Mouse (Mus musculus): ENCODE measurements at regions not wholly inside any gene's neighbourhood (a gene's known extent, or its start where the extent isn't known, plus 50 kb on each side); places are given as distances from the start of the nearest gene placed in this dataset.
"Not testable (repeated sequence)": the region's sequence is repeated elsewhere in the genome, so short reads cannot be mapped to it uniquely, and the experiment has no call there.

GRCm38 (mm10) chrX:17818325-17818724 is 246.2 kb upstream of the Fundc1 start:
- Histone ChIP-seq H3K9me3 (replicated peaks) (no peaks in the 10 kb centered on the region), H3K9ac (no peak overlapping the region), H3K4me2 (no peak overlapping the region), H3K36me3 (ENCODE audit: poor library complexity, severe bottlenecking) (no peaks in the 10 kb centered on the region), H3K4me1 (no peaks in the 10 kb centered on the region), H3K4me3 (no peak overlapping the region), H3K27ac (no peak overlapping the region), H3K27me3 (no peaks in the 10 kb centered on the region)
- no peak for ATAC-seq
- WGBS, result 14% methylated on average over 3 of the region's 3 CpGs

GRCm38 (mm10) chrX:17817651-17818050 is 245.5 kb upstream of the Fundc1 start:
- no peaks in the 10 kb centered on the region for H3K9me3 ChIP-seq (replicated peaks)
- no peak overlapping the region for H3K27ac ChIP-seq
- no peak overlapping the region for H3K9ac ChIP-seq
- no peak for ATAC-seq
- no peak overlapping the region for H3K4me3 ChIP-seq
- no peaks in the 10 kb centered on the region for H3K4me1 ChIP-seq
- no peaks in the 10 kb centered on the region for H3K36me3 ChIP-seq (ENCODE audit: poor library complexity, severe bottlenecking)
- H3K27me3 ChIP-seq, result no peaks in the 10 kb centered on the region
- WGBS, result 70% methylated on average over 3 of the region's 3 CpGs
- no peak overlapping the region for H3K4me2 ChIP-seq

GRCm38 (mm10) chrX:17788048-17788447 is 215.9 kb upstream of the Fundc1 start:
- H3K4me1 ChIP-seq; H3K27ac ChIP-seq; H3K27me3 ChIP-seq; H3K9me3 ChIP-seq (replicated peaks); H3K36me3 ChIP-seq (ENCODE audit: poor library complexity, severe bottlenecking); H3K4me3 ChIP-seq; H3K4me2 ChIP-seq; H3K9ac ChIP-seq; ATAC-seq: not testable (repeated sequence)
- WGBS, result 100% methylated on average over 2 of the region's 6 CpGs

GRCm38 (mm10) chrX:17775886-17776285 is 203.8 kb upstream of the Fundc1 start:
- 0 out of 2 replicates have a peak, but pooled peaks cover 4% of the 10 kb centered on the region for H3K9me3 ChIP-seq (replicated peaks)
- H3K4me3 ChIP-seq, result no peak overlapping the region
- H3K4me2 ChIP-seq, result no peak overlapping the region
- H3K27ac ChIP-seq, result no peak overlapping the region
- H3K4me1 ChIP-seq, result no peaks in the 10 kb centered on the region
- no peaks in the 10 kb centered on the region for H3K36me3 ChIP-seq (ENCODE audit: poor library complexity, severe bottlenecking)
- 96% methylated on average over 1 of the region's 1 CpGs for WGBS
- H3K9ac ChIP-seq, result no peak overlapping the region
- H3K27me3 ChIP-seq, result no peaks in the 10 kb centered on the region
- ATAC-seq, result no peak

GRCm38 (mm10) chrX:17752823-17753222 is 180.7 kb upstream of the Fundc1 start:
- H3K9ac ChIP-seq, result no peak overlapping the region
- no peaks in the 10 kb centered on the region for H3K9me3 ChIP-seq (replicated peaks)
- H3K27me3 ChIP-seq, result no peaks in the 10 kb centered on the region
- WGBS, result 30% methylated on average over 2 of the region's 2 CpGs
- H3K4me2 ChIP-seq, result no peak overlapping the region
- H3K4me3 ChIP-seq, result no peak overlapping the region
- no peaks in the 10 kb centered on the region for H3K4me1 ChIP-seq
- no peak overlapping the region for H3K27ac ChIP-seq
- ATAC-seq, result no peak
- no peaks in the 10 kb centered on the region for H3K36me3 ChIP-seq (ENCODE audit: poor library complexity, severe bottlenecking)

GRCm38 (mm10) chrX:17751466-17751865 is 179.3 kb upstream of the Fundc1 start:
- no peak for ATAC-seq
- Histone ChIP-seq H3K9me3 (replicated peaks) (no peaks in the 10 kb centered on the region), H3K4me2 (no peak overlapping the region), H3K4me1 (no peaks in the 10 kb centered on the region), H3K27me3 (no peaks in the 10 kb centered on the region), H3K9ac (no peak overlapping the region), H3K36me3 (ENCODE audit: poor library complexity, severe bottlenecking) (no peaks in the 10 kb centered on the region), H3K27ac (no peak overlapping the region), H3K4me3 (no peak overlapping the region)
- WGBS, result 63% methylated on average over 5 of the region's 5 CpGs

- Histone ChIP-seq H3K9ac (no peak overlapping the region), H3K9me3 (replicated peaks) (no peaks in the 10 kb centered on the region), H3K4me1 (0 out of 2 replicates have a peak, but pooled peaks cover 4% of the 10 kb centered on the region), H3K27ac (no peak overlapping the region), H3K27me3 (no peaks in the 10 kb centered on the region), H3K4me3 (no peak overlapping the region), H3K36me3 (ENCODE audit: poor library complexity, severe bottlenecking) (no peaks in the 10 kb centered on the region), H3K4me2 (no peak overlapping the region)
- 74% methylated on average over 4 of the region's 4 CpGs for WGBS
- no peak for ATAC-seq
Observed at GRCm38 (mm10) chrX:17730233-17730632, 158.1 kb upstream of the Fundc1 start.

GRCm38 (mm10) chrX:17725780-17726220 is 153.7 kb upstream of the Fundc1 start:
- Histone ChIP-seq H3K4me2 (no peak overlapping the region), H3K9me3 (replicated peaks) (no peaks in the 10 kb centered on the region), H3K36me3 (ENCODE audit: poor library complexity, severe bottlenecking) (no peaks in the 10 kb centered on the region), H3K9ac (no peak overlapping the region), H3K4me3 (no peak overlapping the region), H3K27ac (no peak overlapping the region), H3K27me3 (no peaks in the 10 kb centered on the region), H3K4me1 (0 out of 2 replicates have a peak, but pooled peaks cover 4% of the 10 kb centered on the region)
- 67% methylated on average over 5 of the region's 5 CpGs for WGBS
- 0 out of 2 replicates have a peak, but pooled peaks have one; percentile 21 for ATAC-seq

- no peak overlapping the region for H3K27ac ChIP-seq
- H3K4me2 ChIP-seq, result no peak overlapping the region
- WGBS, result 24% methylated on average over 7 of the region's 7 CpGs
- no peaks in the 10 kb centered on the region for H3K36me3 ChIP-seq (ENCODE audit: poor library complexity, severe bottlenecking)
- H3K9ac ChIP-seq, result no peak overlapping the region
- H3K4me1 ChIP-seq, result 0 out of 2 replicates have a peak, but pooled peaks cover 4% of the 10 kb centered on the region
- no peak overlapping the region for H3K4me3 ChIP-seq
- no peaks in the 10 kb centered on the region for H3K27me3 ChIP-seq
- H3K9me3 ChIP-seq (replicated peaks), result no peaks in the 10 kb centered on the region
- ATAC-seq, result peak; percentile 84
Observed at GRCm38 (mm10) chrX:17724990-17725779, 153.1 kb upstream of the Fundc1 start.

GRCm38 (mm10) chrX:17724398-17724797 is 152.3 kb upstream of the Fundc1 start:
- no peaks in the 10 kb centered on the region for H3K27me3 ChIP-seq
- 90% methylated on average over 2 of the region's 2 CpGs for WGBS
- no peak overlapping the region for H3K4me2 ChIP-seq
- no peak for ATAC-seq
- H3K9ac ChIP-seq, result no peak overlapping the region
- H3K4me3 ChIP-seq, result no peak overlapping the region
- H3K9me3 ChIP-seq (replicated peaks), result no peaks in the 10 kb centered on the region
- H3K27ac ChIP-seq, result no peak overlapping the region
- H3K4me1 ChIP-seq, result 0 out of 2 replicates have a peak, but pooled peaks cover 4% of the 10 kb centered on the region
- no peaks in the 10 kb centered on the region for H3K36me3 ChIP-seq (ENCODE audit: poor library complexity, severe bottlenecking)

- 67% methylated on average over 6 of the region's 6 CpGs for WGBS
- H3K9me3 ChIP-seq (replicated peaks); H3K27me3 ChIP-seq; H3K9ac ChIP-seq; H3K4me1 ChIP-seq; H3K4me2 ChIP-seq; H3K4me3 ChIP-seq; H3K36me3 ChIP-seq (ENCODE audit: poor library complexity, severe bottlenecking); ATAC-seq; H3K27ac ChIP-seq: not testable (repeated sequence)
Observed at GRCm38 (mm10) chrX:17721866-17722625, 149.9 kb upstream of the Fundc1 start.

- H3K9me3 ChIP-seq (replicated peaks), result no peaks in the 10 kb centered on the region
Observed at GRCm38 (mm10) chrX:17714534-17714933, 142.4 kb upstream of the Fundc1 start.

More at GRCm38 (mm10) chrX:17714534-17714933, 142.4 kb upstream of the Fundc1 start:
- H3K36me3 ChIP-seq (ENCODE audit: poor library complexity, severe bottlenecking), result no peaks in the 10 kb centered on the region
- H3K4me2 ChIP-seq, result no peak overlapping the region
- H3K9ac ChIP-seq, result no peak overlapping the region
- no peaks in the 10 kb centered on the region for H3K4me1 ChIP-seq
- H3K27ac ChIP-seq, result no peak overlapping the region
- H3K4me3 ChIP-seq, result no peak overlapping the region
- WGBS, result 95% methylated on average over 1 of the region's 1 CpGs
- H3K27me3 ChIP-seq, result no peaks in the 10 kb centered on the region
- no peak for ATAC-seq

Data from forebrain, embryonic 13.5 days (tissue).